Mouse (Mus musculus) MN1 (cell line): ENCODE measurements around the gene Gpr157.

ENCODE experiments used
- DNase-seq: peaks from one replicate; pipeline ENCODE4 v3.0.0-alpha.2; 2016; ENCODE audit warnings: low spot score

Gene Gpr157

DNA sequence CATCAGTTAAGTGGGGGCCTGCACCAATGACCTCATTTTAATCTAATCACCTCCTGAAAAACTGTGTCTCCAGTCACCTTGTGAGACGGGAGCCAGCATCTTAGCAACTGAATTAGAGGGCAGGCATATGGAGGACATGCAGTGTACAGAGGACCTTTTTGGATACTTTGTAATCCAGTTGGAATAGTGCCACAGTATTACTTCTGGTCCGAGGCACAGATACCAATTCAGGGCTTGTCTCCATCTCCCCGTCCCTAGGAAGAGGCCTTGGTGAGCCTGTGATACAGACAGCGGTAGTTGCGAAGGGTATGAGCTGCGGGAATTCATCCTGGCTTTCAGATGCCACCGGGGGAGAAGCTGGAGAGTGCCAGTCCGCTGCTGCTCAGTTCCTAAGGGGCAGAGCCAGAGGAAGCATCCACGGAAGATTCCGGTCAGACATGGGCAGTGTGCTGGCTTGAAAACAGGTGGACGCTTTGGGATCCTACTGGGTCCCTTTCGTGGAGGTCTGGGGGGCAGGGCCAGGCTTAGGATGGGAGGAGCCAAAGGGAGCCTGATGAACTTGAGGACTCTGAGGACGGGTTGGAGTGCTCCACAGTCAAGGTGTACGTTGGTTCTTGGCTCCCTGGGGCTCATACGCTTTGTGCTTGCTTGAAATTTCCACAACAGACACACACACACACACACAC lies 14.6 kb upstream of the Gpr157 start:
- peak; percentile 40 for DNase-seq

DNA sequence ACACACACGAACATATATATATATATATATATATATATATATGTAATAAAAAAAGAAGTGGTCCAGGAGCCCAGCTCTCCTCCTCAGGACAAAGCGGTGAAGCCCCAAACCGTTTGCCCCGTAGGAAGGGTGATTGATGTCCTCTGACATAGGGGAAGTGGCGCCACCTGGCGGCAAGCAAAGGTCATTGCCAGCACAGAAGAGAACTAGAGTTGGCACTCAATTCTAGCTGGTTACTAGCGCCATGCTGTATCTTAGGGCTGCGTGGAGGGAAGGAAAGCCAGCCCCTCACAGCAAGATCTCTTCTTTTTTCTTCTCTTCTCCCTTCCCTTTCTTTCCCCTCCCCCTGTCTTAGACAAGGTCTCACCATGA lies 14.1 kb upstream of the Gpr157 start:
- DNase-seq, result peak; percentile 13

DNA sequence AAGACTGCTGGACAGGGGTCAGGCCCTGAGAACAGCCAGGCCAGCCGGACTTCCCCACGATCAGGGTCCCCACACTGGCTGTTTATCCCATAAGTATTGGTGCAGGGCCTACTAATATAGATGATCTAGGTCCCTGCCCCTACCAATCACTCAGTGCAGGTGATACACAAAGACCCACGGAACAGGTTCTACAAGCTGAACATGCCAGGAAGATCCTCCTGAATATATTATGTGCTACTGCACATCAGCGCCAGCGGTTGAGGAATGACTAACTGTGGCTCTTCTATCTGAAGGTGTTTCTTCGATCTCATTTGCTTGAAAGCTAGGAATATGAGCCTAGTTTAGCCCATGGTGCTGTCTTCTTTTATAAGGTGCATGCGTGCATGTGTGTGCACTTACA lies 11.8 kb upstream of the Gpr157 start:
- no peak for DNase-seq

DNA sequence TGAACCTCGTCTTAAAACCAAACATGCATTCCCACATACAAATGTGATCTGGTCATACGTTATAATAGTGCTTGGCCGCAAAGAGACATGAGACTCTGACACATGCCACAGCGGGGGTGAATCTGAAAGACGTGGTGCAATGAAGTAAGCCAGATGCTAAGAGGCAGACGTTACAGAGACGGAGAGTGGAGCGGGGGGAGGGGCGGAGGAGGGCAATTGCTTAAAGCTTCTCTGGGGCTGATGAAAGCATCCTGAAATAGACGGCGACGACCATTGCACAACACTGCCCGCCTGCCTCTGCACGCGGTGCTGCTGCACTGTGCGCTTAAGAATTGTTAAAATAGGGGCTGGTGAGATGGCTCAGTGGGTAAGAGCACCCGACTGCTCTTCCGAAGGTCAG lies 11.0 kb upstream of the Gpr157 start:
- DNase-seq, result no peak

DNA sequence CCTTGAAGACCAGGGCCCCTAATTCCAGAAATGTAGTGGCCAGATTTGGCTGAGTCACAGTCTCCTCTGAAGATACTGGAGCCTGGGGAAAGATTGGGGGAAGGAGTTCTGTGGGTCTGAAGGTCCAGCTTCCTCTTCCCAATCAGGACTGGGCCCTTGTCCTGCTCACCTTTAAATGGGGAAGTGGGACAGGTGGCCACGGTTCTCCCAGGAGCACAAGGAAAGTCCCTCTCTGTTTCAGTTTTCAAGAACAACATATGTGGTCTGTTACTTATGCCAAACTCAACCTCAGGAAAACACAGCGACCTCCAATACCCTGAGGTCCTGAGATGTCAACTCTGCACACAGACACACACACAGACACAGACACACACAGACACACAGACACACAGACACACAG lies 8.5 kb upstream of the Gpr157 start:
- no peak for DNase-seq

DNA sequence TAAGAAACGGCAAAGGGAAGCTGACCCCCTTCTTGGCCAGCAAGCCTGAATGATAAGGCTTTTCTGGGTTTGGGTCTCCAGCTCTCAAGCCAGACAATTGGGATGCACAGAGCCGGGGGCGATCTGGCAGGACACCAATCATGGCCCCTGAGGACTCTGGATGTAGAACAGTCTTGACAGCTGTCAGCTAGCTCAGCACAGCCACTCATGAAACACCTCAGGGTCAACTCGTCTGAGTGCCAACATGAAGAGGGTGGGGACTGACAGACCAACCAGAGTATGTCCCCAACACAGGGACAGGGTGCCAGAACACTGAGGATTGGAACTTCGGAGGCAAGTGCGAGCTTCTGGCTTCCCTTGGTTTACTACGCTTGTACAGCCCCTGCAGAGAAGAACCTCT lies 7.9 kb upstream of the Gpr157 start:
- no peak for DNase-seq

DNA sequence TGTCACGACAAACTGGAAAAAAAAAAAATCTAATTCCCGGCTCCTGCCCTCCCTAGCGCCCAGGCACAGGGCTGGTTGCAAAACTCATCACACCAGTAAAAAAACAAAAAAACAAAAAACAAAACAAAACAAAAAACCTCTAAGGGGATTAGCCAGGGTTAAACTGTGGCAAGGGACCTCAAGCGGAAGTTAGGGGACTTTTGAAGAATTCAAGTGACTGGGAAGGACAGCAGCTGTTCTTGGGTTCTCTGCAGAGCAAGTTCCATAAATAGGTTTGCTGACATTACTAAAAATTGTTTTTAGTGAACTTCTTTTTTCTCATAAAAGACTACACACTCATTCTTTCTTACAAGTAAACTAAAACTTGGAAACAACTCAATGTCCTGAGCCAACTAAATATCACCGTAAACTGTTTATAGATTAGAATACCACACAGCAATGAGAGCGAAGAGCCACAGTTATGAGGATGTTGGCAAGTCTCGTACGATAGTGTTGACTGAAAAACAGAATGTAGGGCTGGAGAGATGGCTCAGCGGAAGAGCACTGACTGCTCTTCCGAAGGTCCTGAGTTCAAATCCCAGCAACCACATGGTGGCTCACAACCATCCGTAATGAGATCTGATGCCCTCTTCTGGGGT lies 6.7 kb upstream of the Gpr157 start:
- no peak for DNase-seq

DNA sequence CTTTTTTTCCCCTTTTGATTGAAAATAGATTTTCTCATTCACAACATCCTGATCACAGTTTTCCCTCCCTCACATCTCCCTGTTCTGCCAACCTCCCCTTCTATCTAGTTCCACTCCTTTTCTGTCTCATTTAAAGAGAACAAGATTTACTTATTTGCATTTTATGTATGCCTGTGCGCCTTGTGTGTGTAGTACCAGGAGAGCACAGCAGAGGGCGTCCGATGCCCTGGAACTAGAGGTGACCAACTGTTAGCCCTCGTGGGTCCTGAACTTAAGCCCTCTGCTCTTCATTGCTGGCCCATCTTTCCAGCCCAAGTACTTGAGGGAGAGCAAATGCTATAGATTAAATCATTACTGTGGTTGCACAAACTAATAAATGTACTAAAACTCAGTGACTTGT lies 1.8 kb upstream of the Gpr157 start:
- DNase-seq, result no peak

DNA sequence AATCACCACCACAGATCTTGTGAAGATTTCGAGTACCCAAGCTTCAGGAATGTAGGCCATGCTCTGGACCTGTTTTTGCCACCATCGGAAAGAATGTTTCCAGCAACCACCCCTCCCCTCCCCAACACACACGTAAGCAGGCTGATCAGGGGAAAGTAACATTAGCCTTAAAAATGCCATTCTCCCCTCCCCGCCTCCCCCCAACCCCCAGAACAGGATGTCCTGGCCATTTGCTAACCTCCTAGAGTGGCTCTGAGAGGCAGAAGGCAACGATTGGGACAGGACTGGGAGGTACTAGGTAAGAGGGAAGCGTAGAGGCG lies 364 bp upstream of the Gpr157 start:
- DNase-seq, result no peak

DNA sequence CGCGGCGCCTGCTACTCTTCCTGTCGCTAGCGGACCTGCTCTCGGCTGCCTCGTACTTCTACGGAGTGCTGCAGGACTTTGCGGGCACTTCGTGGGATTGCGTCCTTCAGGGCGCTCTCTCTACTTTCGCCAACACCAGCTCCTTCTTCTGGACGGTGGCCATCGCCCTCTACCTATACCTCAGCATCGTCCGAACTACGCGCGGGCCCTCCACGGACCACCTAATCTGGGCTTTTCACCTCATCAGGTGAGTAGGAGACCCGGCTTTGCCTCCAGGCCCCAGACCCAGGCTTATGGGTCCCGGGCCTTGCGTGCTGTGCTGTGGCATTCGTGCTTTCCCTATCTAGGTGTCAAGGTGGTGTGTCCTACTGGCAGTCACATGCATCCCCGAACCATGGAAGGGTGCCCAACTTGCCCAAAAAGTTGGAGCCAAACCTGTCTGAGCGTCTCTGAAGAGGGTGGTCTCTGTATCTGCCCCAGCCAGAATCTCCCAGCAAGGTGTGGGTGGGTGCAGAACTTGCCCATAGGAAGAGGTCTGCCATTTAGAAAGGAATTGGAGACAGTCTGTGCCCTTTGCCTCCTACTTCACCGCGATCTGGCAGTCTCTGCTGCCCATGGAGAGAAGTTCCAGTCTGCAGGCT lies 845 bp downstream of the Gpr157 start:
- no peak for DNase-seq

DNA sequence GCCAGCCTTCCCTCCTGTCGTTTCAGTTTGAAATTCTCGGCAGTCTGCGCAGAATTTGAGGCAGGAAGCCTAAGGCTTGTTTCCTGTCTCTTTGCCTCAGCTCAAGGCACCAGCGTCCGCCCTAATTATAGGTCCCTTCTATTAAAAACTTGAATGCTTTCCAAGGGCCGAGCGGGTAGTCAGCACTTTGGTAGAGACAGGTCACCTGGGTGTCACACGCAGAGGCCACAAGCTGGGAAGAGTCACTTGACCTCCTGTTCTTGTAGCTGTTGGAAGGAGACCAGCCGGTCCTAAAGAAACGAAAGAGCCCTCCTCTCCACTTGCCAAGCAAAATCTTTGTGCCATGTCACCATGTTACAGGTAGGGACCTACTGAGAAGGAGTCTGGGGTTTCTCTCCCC lies 2.0 kb downstream of the Gpr157 start:
- DNase-seq, result no peak

DNA sequence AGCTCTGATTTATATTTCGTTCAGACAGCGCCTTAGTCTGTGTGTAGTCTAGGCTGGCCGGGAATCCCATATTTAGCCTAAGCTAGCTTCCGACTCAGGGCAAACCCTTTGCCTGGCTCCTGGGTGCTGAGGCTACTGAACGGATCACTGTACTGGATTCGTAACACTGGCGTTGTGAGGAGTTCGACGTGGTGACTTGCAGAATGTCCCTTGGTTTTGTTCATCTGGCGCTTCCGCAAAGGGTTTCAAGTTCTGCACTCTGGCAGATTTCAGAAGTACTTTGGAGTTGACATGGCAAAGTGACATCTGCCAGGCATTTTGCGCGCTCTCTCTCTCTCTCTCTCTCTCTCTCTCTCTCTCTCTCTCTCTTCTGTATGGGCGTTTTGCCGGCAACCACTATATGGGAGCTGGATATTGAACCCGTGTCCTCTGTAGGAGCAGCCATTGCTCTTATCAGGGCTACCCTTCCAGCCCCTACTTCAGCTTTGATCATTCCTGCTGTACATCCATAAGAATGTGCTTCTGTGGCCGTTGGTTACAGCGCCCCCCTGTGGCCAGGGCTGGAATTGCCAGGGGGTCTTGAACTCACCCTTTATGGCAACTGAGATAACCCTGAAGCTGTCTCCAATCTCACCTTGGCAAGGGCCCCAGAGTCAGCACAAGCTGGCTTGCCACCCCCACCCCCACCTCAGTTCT lies 4.9 kb downstream of the Gpr157 start:
- DNase-seq, result no peak

DNA sequence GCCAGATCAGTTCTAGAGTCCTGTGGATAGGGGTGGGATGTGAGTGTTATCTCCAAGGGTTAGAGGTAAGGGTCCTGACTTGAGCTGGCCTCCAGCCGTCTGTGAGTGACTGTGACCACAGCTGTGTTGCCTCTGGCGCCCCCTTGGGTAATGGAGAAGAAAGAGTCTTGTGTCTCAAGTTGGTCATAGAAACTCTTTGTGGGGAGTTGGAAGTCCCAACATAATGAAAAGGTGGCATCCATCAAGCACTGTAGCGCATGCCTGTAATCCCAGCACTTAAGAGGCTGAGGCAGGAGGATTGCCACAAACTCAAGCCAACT lies 5.4 kb downstream of the Gpr157 start:
- DNase-seq, result no peak

DNA sequence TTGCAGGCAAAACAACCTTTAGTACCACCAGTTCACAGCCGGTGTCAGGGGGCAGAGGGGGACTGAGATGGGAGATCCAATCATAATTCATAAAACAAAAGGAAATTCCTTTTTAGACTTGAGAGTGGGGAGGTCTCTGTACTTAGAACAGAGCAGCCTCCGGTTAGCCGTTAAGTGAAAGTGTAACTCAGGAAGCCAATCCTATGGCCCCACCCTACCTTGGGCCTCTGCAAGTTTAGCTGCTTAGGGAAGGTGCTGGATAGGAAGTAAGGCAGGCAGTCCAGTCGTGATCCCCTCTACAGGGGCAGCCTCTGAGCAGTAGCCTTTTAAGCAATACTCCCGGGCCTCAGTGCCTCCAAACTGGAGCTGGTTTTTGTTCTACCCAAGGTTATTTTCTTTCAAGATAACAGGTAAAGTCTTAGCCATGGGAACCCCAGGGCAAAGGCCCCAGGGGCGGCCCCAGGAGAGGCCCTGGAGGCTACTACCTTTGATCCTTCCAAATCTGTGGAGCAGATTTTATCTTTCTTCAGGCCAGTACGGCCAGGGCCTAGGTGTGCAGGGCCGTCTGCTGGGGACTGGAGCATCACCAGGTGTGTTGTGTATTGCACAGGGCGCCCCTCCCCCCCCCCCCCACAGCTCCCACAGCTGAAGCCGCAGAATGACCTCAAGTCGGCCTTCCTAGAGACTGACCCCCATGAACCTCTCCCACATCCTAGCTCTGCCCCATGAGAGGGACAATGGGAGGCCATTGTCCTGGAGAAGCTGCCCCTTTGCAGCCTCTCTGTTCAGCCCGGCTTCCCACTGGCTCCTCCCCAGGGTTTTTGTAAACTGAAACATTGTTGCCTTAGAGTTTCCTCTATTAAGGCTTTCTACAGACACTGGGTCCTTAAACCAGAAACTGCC lies 6.6 kb downstream of the Gpr157 start:
- DNase-seq, result no peak

DNA sequence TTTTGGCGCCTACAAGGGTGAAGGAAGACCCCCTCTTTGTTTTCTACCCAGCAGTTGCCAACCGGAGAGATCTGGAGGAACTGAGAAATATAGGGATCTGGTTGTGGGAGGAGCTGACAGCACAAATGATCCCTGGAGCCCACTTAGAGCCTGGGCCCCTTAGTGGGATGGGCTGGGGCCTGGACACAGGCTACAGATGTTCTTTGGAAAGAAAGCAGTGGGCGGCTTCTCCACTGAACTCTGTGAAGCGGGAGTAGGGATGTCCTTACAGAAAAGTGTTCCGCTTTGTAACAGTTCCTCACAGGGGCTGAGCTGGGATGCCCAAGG lies 7.3 kb downstream of the Gpr157 start:
- no peak for DNase-seq

DNA sequence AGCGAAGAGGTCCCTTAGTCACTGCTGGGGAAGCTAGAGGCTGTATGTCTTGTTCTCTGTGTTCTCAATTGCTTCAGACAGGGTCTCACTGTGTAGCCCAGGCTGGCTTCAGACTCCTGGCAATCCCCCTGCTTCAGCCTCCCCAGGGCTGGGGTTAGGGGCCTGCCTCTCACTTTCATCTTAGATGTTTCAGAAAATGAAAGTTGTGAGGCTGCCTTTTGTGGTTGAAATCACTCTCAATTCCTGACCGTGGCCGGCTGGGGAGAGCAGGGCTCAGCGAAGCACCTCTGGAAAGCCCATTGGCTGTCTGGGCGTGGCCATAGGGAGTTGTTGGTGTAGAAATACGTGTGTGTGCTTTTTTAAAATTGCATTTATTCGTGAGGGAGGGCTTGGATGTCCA lies 9.1 kb downstream of the Gpr157 start:
- no peak for DNase-seq

DNA sequence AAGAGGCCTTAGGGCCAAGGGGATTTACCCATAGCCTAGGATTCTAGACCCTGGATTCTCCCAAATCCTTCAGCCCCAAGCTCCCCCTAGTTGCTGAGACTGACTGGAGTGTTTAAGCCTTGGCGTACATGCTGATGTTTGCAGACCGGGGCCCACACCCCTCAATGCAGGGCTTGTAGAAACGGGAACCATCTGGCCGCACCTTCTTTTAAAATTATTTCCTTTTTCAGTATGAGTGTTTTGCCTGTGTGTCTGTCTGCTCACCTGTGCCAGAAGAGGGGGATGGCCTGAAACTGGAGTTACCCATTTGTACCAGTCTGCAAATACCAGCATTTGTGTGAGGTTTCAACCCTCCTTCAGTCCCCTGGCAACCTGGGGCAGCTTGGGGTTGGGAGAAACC lies 10.7 kb downstream of the Gpr157 start:
- DNase-seq, result no peak

DNA sequence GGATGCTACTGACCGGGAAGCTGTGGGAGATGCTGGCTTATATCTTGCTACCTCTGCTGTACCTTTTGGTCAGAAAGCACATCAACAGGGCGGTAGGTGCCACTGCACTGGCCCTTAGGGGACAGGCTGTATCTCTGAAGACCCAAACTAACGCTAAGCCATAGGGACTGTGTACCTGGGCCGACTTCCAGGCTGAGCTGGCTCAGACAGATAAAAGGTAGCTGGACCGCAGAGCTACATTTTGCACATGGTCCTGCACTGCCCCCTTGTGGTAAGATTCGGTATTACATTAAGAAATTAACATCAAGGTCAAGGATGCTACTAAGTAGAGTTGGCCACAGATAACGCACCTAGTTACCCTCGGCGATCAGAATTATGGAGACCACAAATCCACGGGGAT lies 11.7 kb downstream of the Gpr157 start:
- peak; percentile 69 for DNase-seq

DNA sequence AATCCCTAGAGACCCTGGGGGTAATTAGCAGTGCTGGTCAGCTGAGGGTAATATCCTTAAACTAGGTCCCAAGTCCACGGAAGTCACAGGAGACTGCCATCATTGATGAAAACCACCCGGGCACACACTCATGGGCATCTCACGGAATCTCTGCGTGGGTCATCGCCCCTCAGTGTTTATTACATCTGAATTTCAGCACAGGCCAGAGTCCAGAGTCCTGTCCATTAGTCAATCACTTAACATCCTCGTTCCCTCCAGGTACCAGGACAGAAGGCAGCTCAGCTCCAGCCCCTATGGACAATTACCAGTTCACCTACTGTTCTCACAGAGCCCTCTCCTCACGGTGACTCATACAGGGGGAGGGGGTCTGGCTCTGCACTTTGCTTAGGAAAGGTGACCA lies 15.7 kb downstream of the Gpr157 start:
- no peak for DNase-seq

DNA sequence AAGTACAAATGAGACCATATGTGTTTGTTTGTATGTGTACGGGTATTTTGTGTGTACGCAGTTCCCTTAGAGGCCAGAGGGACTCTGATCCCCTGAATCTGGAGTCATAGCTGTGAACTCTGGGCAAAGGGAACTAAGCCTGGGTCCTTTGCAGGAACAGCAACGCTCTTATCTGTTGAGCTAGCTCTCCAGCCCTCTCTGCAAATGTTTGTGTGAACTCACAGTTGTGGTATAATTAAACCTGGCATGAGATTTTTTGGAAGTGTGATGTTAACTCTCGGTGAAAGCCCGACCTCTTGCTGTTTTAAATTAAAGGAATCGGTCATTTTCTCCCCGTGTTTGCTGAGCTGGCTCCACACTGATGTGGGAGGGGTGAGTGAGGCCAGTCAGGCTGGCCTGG lies 18.5 kb downstream of the Gpr157 start:
- no peak for DNase-seq

DNA sequence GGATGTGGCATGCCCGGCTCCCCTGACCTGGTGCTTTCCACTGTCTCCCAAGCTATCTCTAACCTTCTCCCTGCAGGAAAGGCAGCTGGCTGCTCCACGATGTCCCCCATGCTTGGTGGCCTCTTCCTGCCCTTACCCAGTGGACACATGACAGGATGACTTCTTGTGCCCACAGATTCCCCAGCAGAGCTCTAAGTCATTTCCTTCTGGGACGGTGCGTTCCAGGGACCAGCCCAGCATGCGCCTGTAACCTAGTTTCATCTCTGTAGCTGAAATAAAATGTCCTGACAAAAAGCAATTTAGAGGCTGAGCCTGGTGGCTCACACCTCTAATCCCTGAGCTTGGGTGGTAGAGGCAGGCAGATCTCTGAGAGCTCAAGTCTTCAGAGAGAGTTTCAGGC lies 19.5 kb downstream of the Gpr157 start:
- no peak for DNase-seq

DNA sequence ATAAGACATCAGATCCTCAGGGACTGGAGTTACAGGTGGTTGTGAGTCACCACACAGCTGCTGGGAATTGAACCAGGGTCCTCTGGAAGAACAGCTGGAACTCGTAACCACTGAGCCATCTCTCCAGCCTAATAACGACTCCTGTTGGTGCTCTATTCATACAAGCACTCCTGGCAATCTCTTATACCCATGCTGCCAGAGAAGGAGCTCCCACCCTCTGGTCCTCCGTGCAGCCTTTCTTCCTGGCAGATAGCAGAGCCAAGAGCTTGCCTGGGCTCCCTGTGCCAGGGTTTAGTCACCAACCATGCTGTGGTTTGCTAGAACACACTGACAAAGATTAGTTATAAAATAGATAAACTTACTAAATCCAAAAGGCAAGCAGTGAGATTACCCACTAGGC lies 22.5 kb downstream of the Gpr157 start:
- DNase-seq, result no peak

DNA sequence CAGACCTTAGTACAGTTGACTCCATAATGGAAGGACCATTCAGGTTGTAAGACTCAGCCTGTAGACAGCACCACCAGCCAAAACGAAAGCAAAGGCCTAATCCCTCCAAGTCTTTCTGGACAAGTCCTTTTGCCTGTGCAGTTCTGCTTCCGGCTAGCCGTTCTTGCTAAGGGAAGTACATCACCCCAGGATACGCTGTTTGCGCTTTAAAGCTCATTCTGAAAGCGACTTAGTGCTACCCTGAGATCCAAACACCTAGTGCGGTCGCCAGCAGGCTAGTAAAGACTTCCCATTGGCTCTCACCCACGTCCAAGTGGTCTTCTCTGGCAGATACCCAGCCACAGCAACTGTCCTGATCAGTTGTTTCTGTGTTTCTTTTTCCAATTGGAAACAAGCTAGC lies 23.2 kb downstream of the Gpr157 start:
- no peak for DNase-seq
